Mouse (Mus musculus) olfactory bulb, adult 2 months (tissue): ENCODE data around the gene Piwil1.

Experiments used
- CTCF ChIP-seq: fragments of 200-500 bp; IDR thresholded peaks from 2 replicates; pipeline ENCODE4 v1.5.1; 2012; ENCODE audit warnings: low read depth, mild to moderate bottlenecking, low read length, moderate library complexity; ENCODE audit not compliant: insufficient read depth
- POLR2A ChIP-seq: fragments of 200-500 bp; IDR thresholded peaks from 2 replicates; pipeline ENCODE4 v1.6.1; 2012; ENCODE audit warnings: mild to moderate bottlenecking, low read depth, low read length, moderate library complexity; ENCODE audit not compliant: insufficient read depth

DNA sequence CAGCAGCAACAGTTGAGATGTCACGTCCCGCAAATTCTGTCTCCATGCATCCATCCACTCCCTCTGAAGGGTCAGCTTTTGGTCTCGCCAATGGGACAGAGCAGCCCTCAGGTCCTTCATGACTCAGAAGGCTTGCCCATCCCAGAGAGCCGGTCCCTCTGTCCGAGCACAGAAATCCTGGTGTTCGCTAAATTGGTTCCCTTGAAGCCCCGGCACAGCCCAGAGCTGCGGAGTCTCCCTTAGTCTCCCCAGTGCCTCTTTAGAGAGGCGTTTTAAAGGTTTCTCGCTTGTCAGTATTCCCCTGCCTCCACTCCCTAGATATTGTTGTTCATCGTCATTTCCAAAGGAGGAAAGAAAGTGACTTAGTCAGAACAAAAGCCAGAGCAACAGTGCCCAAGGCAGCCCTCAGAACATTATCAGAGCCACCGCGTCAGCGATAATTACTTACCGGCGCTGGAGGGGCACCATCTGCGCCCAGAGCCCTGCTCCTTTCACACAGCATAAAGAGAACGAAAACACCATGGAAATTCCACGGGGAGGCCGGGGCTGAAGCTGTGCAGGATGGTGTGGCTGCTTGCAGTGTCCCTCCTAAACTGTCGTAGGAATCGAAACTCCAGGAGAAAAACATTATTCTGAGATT lies 45.7 kb upstream of the Piwil1 start:
- TF ChIP-seq CTCF = no peak
- no peak for TF ChIP-seq POLR2A
